Mouse (Mus musculus) myocyte (in vitro differentiated cells): Measurements from ENCODE around the gene Gm47969. TPM values are rescaled to one million over a fixed set of nuclear protein-coding genes. Genes with fewer than 3 reads are reported as not detected.
"Not testable (repeated sequence)": the region's sequence is repeated elsewhere in the genome, so short reads cannot be mapped to it uniquely, and the experiment has no call there.

ENCODE experiments used
- H3K27me3 ChIP-seq: one replicate; pipeline ENCODE4 v1.6.1; 2011; ENCODE audit not compliant: control insufficient read depth, insufficient read depth, insufficient read length
- H3K36me3 ChIP-seq: one replicate; pipeline ENCODE4 v1.6.1; 2011; ENCODE audit not compliant: control insufficient read depth, insufficient read depth
- H3K4me2 ChIP-seq: one replicate; pipeline ENCODE4 v1.6.1; 2011; ENCODE audit warnings: low read depth, control low read depth
- H3K4me3 ChIP-seq: one replicate; pipeline ENCODE4 v1.5.1; 2011; ENCODE audit warnings: mild to moderate bottlenecking, control low read depth, moderate library complexity
- H3K79me2 ChIP-seq: one replicate; pipeline ENCODE4 v1.6.1; 2011; ENCODE audit not compliant: control insufficient read depth, insufficient read depth
- H3ac ChIP-seq: one replicate; pipeline ENCODE4 v1.6.1; 2011; ENCODE audit not compliant: control insufficient read depth, insufficient read length
- CEBPB ChIP-seq: IDR thresholded peaks from 2 replicates; pipeline ENCODE4 v1.6.1; 2011; ENCODE audit warnings: mild to moderate bottlenecking, moderate library complexity; ENCODE audit not compliant: poor library complexity, insufficient read depth, severe bottlenecking
- E2F4 ChIP-seq: IDR thresholded peaks from one replicate; pipeline ENCODE4 v1.6.1; 2011; ENCODE audit warnings: mild to moderate bottlenecking, control low read depth, moderate library complexity; ENCODE audit not compliant: insufficient read depth
- MAX ChIP-seq: IDR thresholded peaks from one replicate; pipeline ENCODE4 v1.6.1; 2011; ENCODE audit warnings: low read depth, mild to moderate bottlenecking, control low read depth
- MYOD1 ChIP-seq, 3 experiments: IDR thresholded peaks; one replicate each; pipeline ENCODE4 v1.6.1; 2011; ENCODE audit warnings: control low read depth in 2 of 3, low read depth in 2 of 3, mild to moderate bottlenecking in 2 of 3, moderate library complexity in 1 of 3; ENCODE audit not compliant: insufficient read length in 2 of 3, control insufficient read depth in 1 of 3
- MYOG ChIP-seq, 3 experiments: IDR thresholded peaks; one replicate each; pipeline ENCODE4 v1.6.1; 2011; ENCODE audit warnings: control low read depth in 2 of 3, low read depth in 2 of 3, mild to moderate bottlenecking in 2 of 3; ENCODE audit not compliant: insufficient read length in 2 of 3, control insufficient read depth in 1 of 3, insufficient read depth in 1 of 3
- POLR2A ChIP-seq: IDR thresholded peaks from one replicate; pipeline ENCODE4 v1.6.1; 2011; ENCODE audit warnings: low read depth, mild to moderate bottlenecking, control low read depth, moderate library complexity; ENCODE audit not compliant: insufficient read length
- POLR2AphosphoS2 ChIP-seq: IDR thresholded peaks from one replicate; pipeline ENCODE4 v1.6.1; 2011; ENCODE audit warnings: low read depth, control low read depth; ENCODE audit not compliant: insufficient read length
- REST ChIP-seq: IDR thresholded peaks from one replicate; pipeline ENCODE4 v1.6.1; 2011; ENCODE audit warnings: mild to moderate bottlenecking, control low read depth, moderate library complexity; ENCODE audit not compliant: insufficient read depth, insufficient read length
- SRF ChIP-seq: IDR thresholded peaks from one replicate; pipeline ENCODE4 v1.6.1; 2011; ENCODE audit warnings: low read depth; ENCODE audit not compliant: control insufficient read depth, insufficient read length
- TCF12 ChIP-seq: IDR thresholded peaks from one replicate; pipeline ENCODE4 v1.6.1; 2011; ENCODE audit warnings: mild to moderate bottlenecking, control low read depth; ENCODE audit not compliant: poor library complexity, insufficient read depth, severe bottlenecking
- TCF3 ChIP-seq: IDR thresholded peaks from one replicate; pipeline ENCODE4 v1.6.1; 2011; ENCODE audit warnings: low read depth, control low read depth; ENCODE audit not compliant: insufficient read length
- USF1 ChIP-seq: IDR thresholded peaks from one replicate; pipeline ENCODE4 v1.6.1; 2011; ENCODE audit warnings: low read depth, mild to moderate bottlenecking, control low read depth, moderate library complexity
- polyA plus RNA-seq: library from polyadenylated mRNA; unstranded; fragments of >200 nt; fragmentation: generic; extraction: Trizol; gene quantifications from one replicate; pipeline ENCODE4 v1.2.1, GENCODE M21; 2012; ENCODE audit warnings: missing spikeins

The Gm47969 gene
- not detected for polyA plus RNA-seq

DNA sequence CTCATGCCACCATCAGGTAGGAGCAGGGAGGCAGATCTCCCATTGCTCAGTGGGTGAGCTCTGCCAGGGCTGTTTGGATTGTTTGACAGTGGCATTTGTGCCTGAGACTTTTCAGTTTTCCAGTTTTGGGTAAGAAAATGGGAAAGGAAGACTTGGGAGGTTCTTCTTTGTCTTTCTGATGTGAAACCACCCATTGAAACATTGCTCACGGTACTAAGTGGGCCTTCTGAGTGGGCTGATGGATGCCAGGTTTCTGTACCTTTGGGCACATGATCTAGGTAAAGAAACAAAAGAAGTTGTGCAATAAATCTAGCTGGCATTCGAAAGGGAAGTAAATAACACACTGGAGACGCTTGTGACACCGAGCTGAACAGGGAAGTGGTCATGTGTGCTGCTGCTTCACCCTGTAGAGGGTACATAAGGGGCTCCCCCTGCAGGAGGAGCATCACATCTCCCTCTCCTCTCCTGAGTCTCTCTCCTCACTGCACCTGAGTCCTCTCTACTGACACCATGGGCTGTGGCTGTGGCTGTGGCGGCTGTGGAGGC is at the start of gene Gm47969:
Gene Gm47969, plus strand, starts transcription at position 51 of the 546 bp plus-strand sequence.
- no peak within 1 kb of the TSS for H3K4me3 ChIP-seq
- no peak within 1 kb of the TSS for H3K4me2 ChIP-seq
- H3K79me2 ChIP-seq: no peaks in the 10 kb centered on the region
- TF ChIP-seq E2F4 (no peak), REST (no peak), MYOD1 (IDR thresholded peaks at IDR 0.05; ENCODE audit: control insufficient read depth in 1 of 3, insufficient read length in 2 of 3, low read depth in 2 of 3) (no peak), TCF3 (no peak), POLR2AphosphoS2 (no peak), POLR2A (no peak), TCF12 (no peak), MYOG (IDR thresholded peaks at IDR 0.05; ENCODE audit: control insufficient read depth in 1 of 3, insufficient read depth in 1 of 3, insufficient read length in 2 of 3, low read depth in 2 of 3) (no peak), MAX (no peak), CEBPB (no peak), USF1 (no peak), SRF (no peak)
- no peak within 1 kb of the TSS for H3ac ChIP-seq
- no peaks in the 10 kb centered on the region for H3K36me3 ChIP-seq
- H3K27me3 ChIP-seq: peaks cover 5% of the 10 kb centered on the region

DNA sequence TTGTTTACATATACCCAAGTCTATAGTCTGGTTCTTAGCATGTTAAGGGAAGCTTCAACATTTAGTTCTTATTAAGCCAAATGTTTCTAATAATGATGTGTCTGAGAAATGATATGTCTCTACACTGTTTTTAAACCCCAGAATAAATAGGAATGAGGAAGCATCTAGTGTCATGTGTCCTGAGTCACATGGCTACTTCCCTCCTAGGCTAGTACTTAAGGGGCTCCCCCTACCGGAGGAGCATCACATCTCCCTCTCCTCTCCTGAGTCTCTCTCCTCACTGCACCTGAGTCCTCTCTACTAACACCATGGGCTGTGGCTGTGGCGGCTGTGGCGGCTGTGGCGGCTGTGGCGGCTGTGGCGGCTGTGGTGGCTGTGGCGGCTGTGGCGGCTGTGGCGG is 44.4 kb upstream of the Gm47969 start, which contains the start of gene Gm47959:
Gene Gm47959, plus strand, starts transcription at position 243 of the 400 bp plus-strand sequence.
- not testable (repeated sequence) for H3K36me3 ChIP-seq, H3K79me2 ChIP-seq, H3K4me3 ChIP-seq, H3ac ChIP-seq, H3K4me2 ChIP-seq
- peaks cover 19% of the 10 kb centered on the region for H3K27me3 ChIP-seq

DNA sequence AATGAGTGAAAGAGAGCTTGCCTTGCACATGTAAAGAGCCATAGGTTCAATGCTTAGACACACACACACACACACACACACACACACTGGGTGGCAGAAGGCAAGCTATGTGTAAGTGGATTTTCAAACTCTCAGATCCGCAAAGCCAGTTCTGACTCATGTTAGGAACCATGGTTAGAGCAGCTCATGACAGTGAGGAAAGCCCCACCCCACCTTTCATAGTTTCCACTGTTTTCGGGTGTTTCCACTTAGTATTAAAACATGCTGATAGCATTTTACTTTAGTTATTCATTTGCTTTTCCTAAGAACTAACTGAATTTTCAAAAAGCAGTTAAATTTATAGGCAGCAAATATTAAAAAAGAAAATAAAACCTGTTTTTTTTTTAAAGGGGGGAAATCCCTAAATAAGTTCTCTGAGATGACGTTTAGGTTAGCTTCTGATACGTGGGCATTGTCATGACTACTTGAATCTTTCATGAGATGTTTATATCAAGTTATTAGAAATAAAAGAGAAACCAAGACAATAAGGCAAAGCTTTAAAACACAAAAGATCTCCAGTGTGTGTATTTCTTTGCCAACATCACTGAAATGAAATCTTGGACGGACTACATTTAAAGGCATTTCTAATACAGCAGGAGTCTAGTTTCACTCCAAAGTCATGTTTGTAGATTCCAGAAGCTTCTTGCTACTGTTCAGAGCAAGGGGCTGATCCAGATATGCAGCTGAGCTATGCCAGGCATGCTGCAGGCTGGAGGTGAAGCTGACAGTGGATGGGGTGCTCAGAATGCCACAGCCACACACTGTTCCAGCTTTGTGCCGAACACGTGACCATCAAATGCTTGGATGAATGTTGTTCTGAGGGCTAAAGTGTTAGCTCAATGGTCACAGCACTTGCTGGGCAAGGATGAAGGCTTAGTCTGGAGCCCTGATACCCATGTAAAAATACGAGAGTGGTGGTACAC is 38.2 kb upstream of the Gm47969 start:
- TF ChIP-seq SRF: no peak
- no peak overlapping the region for H3K4me3 ChIP-seq
- H3K36me3 ChIP-seq: no peaks in the 10 kb centered on the region
- no peak overlapping the region for H3K4me2 ChIP-seq
- H3ac ChIP-seq: no peak overlapping the region
- no peaks in the 10 kb centered on the region for H3K79me2 ChIP-seq
- peaks cover 19% of the 10 kb centered on the region for H3K27me3 ChIP-seq

DNA sequence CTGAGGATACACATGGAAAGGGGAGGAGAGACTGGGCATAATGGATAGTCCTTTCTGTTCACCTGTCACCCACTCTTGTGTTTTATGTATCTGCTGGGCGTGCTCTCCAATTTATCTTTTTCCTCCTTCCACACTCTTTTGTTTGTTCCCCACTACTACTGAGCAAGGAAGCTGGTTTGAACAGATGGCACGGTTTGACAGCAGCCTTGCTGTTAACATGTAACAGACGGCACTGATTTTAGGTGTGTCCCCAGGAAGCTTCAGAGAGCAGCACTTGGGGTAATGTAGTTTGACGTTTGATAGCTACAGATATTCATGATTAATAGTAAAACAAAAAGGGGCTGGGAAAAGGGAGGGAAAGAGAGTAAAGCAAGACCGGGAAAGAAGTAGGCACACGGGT is 37.3 kb upstream of the Gm47969 start:
- Histone ChIP-seq H3K4me2 (no peak overlapping the region), H3ac (no peak overlapping the region), H3K4me3 (no peak overlapping the region), H3K79me2 (no peaks in the 10 kb centered on the region), H3K36me3 (no peaks in the 10 kb centered on the region), H3K27me3 (peaks cover 19% of the 10 kb centered on the region)
- no peak for TF ChIP-seq SRF
- TF ChIP-seq CEBPB: no peak
- no peak for TF ChIP-seq POLR2AphosphoS2
- TF ChIP-seq POLR2A: no peak
- TF ChIP-seq USF1: no peak
- TF ChIP-seq MAX: no peak
- TF ChIP-seq REST: no peak
- no peak for TF ChIP-seq MYOG (IDR thresholded peaks at IDR 0.05; ENCODE audit: control insufficient read depth in 1 of 3, insufficient read depth in 1 of 3, insufficient read length in 2 of 3, low read depth in 2 of 3)
- no peak for TF ChIP-seq TCF3

DNA sequence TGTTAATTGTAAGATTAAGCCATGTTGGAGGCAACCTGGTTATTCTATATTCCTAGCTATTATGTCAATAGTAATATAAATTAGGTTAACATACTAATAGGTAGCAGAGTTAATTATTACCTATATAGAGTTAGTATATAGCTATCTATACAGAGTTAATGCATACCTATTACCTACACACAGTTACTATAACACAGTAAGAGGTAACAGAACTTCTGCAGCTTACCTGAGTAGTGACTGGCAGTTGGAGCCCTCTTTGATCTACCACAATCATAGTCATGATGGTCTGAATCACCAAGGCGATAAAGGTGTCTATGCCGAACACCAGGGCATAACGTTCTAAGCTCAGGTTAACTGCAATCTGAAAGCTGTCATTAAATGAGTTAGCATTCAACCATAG is 30.3 kb upstream of the Gm47969 start:
- Histone ChIP-seq H3K36me3 (no peaks in the 10 kb centered on the region), H3K27me3 (no peaks in the 10 kb centered on the region), H3K79me2 (no peaks in the 10 kb centered on the region), H3ac (no peak overlapping the region), H3K4me3 (no peak overlapping the region), H3K4me2 (no peak overlapping the region)
- TF ChIP-seq SRF (no peak), MYOD1 (IDR thresholded peaks at IDR 0.05; ENCODE audit: control insufficient read depth in 1 of 3, insufficient read length in 2 of 3, low read depth in 2 of 3) (no peak), E2F4 (no peak), REST (no peak), TCF3 (no peak), CEBPB (no peak), POLR2AphosphoS2 (no peak), POLR2A (no peak)
